Comparison of ENCODE assay signal across 11 mouse cellular contexts in the genomic region with DNA sequence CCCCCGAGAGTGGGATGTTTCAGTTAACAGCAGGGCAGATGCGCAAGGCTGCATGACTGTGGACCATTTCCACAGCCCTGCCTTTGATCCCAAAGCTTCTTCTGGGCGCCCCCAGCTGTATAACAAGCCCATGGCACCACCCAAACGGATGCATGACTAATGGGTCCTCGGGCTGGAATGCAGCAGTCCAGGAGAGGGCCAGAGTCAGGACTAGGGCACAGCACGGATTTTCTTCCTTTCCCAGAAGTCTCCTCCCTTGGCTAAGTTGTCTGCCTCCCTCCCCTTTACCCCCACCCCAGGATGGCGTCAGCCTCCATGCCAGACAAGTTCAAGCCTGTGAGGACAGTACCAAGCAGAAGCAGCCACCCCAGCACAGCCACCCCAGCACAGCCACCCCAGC. TPM values are rescaled to one million over a fixed set of nuclear protein-coding genes. Genes with fewer than 3 reads are reported as not detected.
DNase-seq lines count a peak whose midpoint lies in the region; ATAC-seq and TF ChIP-seq lines count a peak whose summit lies in the region.
"Had no signal": no experiment of that assay in that cellular context is flagged by ENCODE, and none has a peak within 500 bp of the region (broad histone marks: within the 10 kb centered on the region; RNA-seq: fewer than 3 reads in every experiment).

No protein-coding gene starts in this region.

- ATAC-seq in lung, postnatal 0 days = peak; percentile 25; the same call in 1 of the 2 replicates
- no peak for ATAC-seq in midbrain, embryonic 16.5 days
- ATAC-seq: inflammation-experienced regulatory T-cells, adult 6 months had no signal

- H3K9ac ChIP-seq in lung, postnatal 0 days (replicated peaks; ENCODE audit: low read depth) = no peak overlapping the region
- no peak overlapping the region for H3K9ac ChIP-seq in midbrain, embryonic 16.5 days (ENCODE audit: low read depth, low read length)
- H3K9ac ChIP-seq: heart, embryonic 13.5 days; liver, embryonic 14.5 days had no signal

- 67% methylated on average over 7 of the region's 7 CpGs for WGBS in lung, postnatal 0 days
- WGBS in lung, adult 2 months = 65% methylated on average over 7 of the region's 7 CpGs
- 59% methylated on average over 7 of the region's 7 CpGs for WGBS in embryonic facial prominence, embryonic 10.5 days
- WGBS in midbrain, embryonic 16.5 days = 72% methylated on average over 7 of the region's 7 CpGs

- H3K36me3 ChIP-seq in lung, postnatal 0 days (ENCODE audit: insufficient read depth, low read length) = peaks cover 21% of the 10 kb centered on the region
- peaks cover 98% of the 10 kb centered on the region for H3K36me3 ChIP-seq in embryonic facial prominence, embryonic 10.5 days (replicated peaks)
- H3K36me3 ChIP-seq in myocyte (ENCODE audit: control insufficient read depth, insufficient read depth) = peaks cover 15% of the 10 kb centered on the region
- peaks cover 28% of the 10 kb centered on the region for H3K36me3 ChIP-seq in midbrain, embryonic 16.5 days (ENCODE audit: control insufficient read depth, insufficient read depth, low read length)

- H3K4me3 ChIP-seq in lung, postnatal 0 days (ENCODE audit: low read depth, low read length) = no peak overlapping the region
- no peak overlapping the region for H3K4me3 ChIP-seq in lung, adult 2 months (replicated peaks; ENCODE audit: extremely low read depth, low read depth, low read length)
- H3K4me3 ChIP-seq in embryonic facial prominence, embryonic 10.5 days = no peak overlapping the region
- no peak overlapping the region for H3K4me3 ChIP-seq in myocyte
- H3K4me3 ChIP-seq in midbrain, embryonic 16.5 days (ENCODE audit: low read depth, low read length) = no peak overlapping the region
- H3K4me3 ChIP-seq: heart, embryonic 13.5 days had no signal

- intact Hi-C loops in gastrocnemius, postnatal 14 days (cut with DNase I; ENCODE audit: low total_unique reads) = no loop called here

- no peaks in the 10 kb centered on the region for H3K4me1 ChIP-seq in lung, postnatal 0 days (ENCODE audit: insufficient read depth, low read depth, low read length)
- H3K4me1 ChIP-seq in lung, adult 2 months (ENCODE audit: control insufficient read depth, insufficient read depth, low read length) = peaks cover 8% of the 10 kb centered on the region
- H3K4me1 ChIP-seq in embryonic facial prominence, embryonic 10.5 days = peaks cover 33% of the 10 kb centered on the region
- H3K4me1 ChIP-seq in midbrain, embryonic 16.5 days (ENCODE audit: control insufficient read depth, insufficient read depth, low read length) = no peaks in the 10 kb centered on the region

- no peak for TF ChIP-seq POLR2A in lung, adult 2 months (IDR thresholded peaks at IDR 0.05; ENCODE audit: borderline replicate concordance, extremely low read depth, low read depth, low read length)
- no peak for TF ChIP-seq POLR2A in myocyte (IDR thresholded peaks at IDR 0.05; ENCODE audit: insufficient read length, low read depth)

- no peaks in the 10 kb centered on the region for H3K79me2 ChIP-seq in myocyte (ENCODE audit: control insufficient read depth, insufficient read depth)

- TF ChIP-seq EP300 in lung, postnatal 0 days (IDR thresholded peaks at IDR 0.05) = no peak

- H3K27ac ChIP-seq in lung, postnatal 0 days (ENCODE audit: low read length) = no peak overlapping the region
- peak overlapping the region; percentile 65 for H3K27ac ChIP-seq in embryonic facial prominence, embryonic 10.5 days (replicated peaks)
- H3K27ac ChIP-seq in midbrain, embryonic 16.5 days (ENCODE audit: low read length) = no peak overlapping the region
- H3K27ac ChIP-seq: liver, embryonic 14.5 days had no signal

- H3K9me3 ChIP-seq in lung, postnatal 0 days (ENCODE audit: low read length) = no peaks in the 10 kb centered on the region
- H3K9me3 ChIP-seq in embryonic facial prominence, embryonic 10.5 days = no peaks in the 10 kb centered on the region
- no peaks in the 10 kb centered on the region for H3K9me3 ChIP-seq in midbrain, embryonic 16.5 days (replicated peaks; ENCODE audit: control insufficient read depth, low read length, poor library complexity, severe bottlenecking)
- H3K9me3 ChIP-seq: heart, embryonic 13.5 days had no signal

- H3K27me3 ChIP-seq in lung, postnatal 0 days (replicated peaks; ENCODE audit: insufficient read depth, low read length) = no peaks in the 10 kb centered on the region
- no peaks in the 10 kb centered on the region for H3K27me3 ChIP-seq in embryonic facial prominence, embryonic 10.5 days (replicated peaks; ENCODE audit: low read depth, poor library complexity, severe bottlenecking)
- H3K27me3 ChIP-seq in myocyte (ENCODE audit: control insufficient read depth, insufficient read depth, insufficient read length) = no peaks in the 10 kb centered on the region
- no peaks in the 10 kb centered on the region for H3K27me3 ChIP-seq in midbrain, embryonic 16.5 days (ENCODE audit: control insufficient read depth, insufficient read depth, low read depth, low read length)
- H3K27me3 ChIP-seq: heart, embryonic 13.5 days had no signal

- DNase-seq in lung, postnatal 0 days (ENCODE audit: low spot score) = no peak
- no peak for DNase-seq in lung, adult 2 months
- DNase-seq in MN1 (ENCODE audit: low spot score) = peak; percentile 40
- DNase-seq in embryonic facial prominence, embryonic 10.5 days (ENCODE audit: low spot score) = no peak
- no peak for DNase-seq in gastrocnemius, postnatal 14 days
- DNase-seq: gastrocnemius, postnatal 10 days had no signal

- no peak for TF ChIP-seq CTCF in lung, postnatal 0 days (IDR thresholded peaks at IDR 0.05)
- no peak for TF ChIP-seq CTCF in lung, adult 2 months (IDR thresholded peaks at IDR 0.05; ENCODE audit: insufficient read depth, low read length)

- no peak overlapping the region for H3ac ChIP-seq in myocyte (ENCODE audit: control insufficient read depth, insufficient read length)

- no peak overlapping the region for H3K4me2 ChIP-seq in lung, postnatal 0 days (replicated peaks; ENCODE audit: low read depth, low read length)
- peak overlapping the region; percentile 58 for H3K4me2 ChIP-seq in myocyte (ENCODE audit: low read depth)
- H3K4me2 ChIP-seq in midbrain, embryonic 16.5 days (ENCODE audit: low read length) = no peak overlapping the region
- H3K4me2 ChIP-seq: heart, embryonic 13.5 days had no signal

TF ChIP-seq in myocyte, 11 proteins besides CTCF, POLR2A, EP300 and RAD21:
- no peak for TF ChIP-seq SRF (IDR thresholded peaks at IDR 0.05; ENCODE audit: control insufficient read depth, insufficient read length, low read depth)
- TF ChIP-seq CEBPB (IDR thresholded peaks at IDR 0.05; ENCODE audit: insufficient read depth, poor library complexity, severe bottlenecking) = 0 out of 2 replicates have a peak, but pooled peaks have one; percentile 5

RNA-seq across cellular contexts. Expression of gene Itgb4, which starts 16.5 kb away (rescaled TPM):
- polyA plus RNA-seq in lung, postnatal 0 days (2015; fragmentation: Nextera tagmentation; extraction: Ambion mirVana) = 3.8 and 4.2 TPM in 2 replicates
- polyA plus RNA-seq in lung, adult 2 months (2012; rRNA removed) = 11.0 and 14.7 TPM in 2 replicates
- 1.1 and 1.5 TPM in 2 replicates for polyA plus RNA-seq in embryonic facial prominence, embryonic 10.5 days (2016; fragmentation: Nextera tagmentation; extraction: Ambion mirVana)
- 1.2 TPM for polyA plus RNA-seq in myocyte (2012; fragmentation: generic; extraction: Trizol)
- polyA plus RNA-seq in midbrain, embryonic 16.5 days (2015; fragmentation: Nextera tagmentation; extraction: Ambion mirVana) = 0.57 and 0.64 TPM in 2 replicates
- 1 to 10 TPM; 1.9 to 6.7 TPM for total RNA-seq in gastrocnemius, postnatal 14 days (2021)
- polyA plus RNA-seq: inflammation-experienced regulatory T-cells, adult 6 months had no signal

RNA-seq across cellular contexts. Expression of gene Recql5, which starts 24.7 kb away (rescaled TPM):
- 9.2 and 9.9 TPM in 2 replicates for polyA plus RNA-seq in lung, postnatal 0 days (2015; fragmentation: Nextera tagmentation; extraction: Ambion mirVana)
- 14.5 and 18.0 TPM in 2 replicates for polyA plus RNA-seq in lung, adult 2 months (2012; rRNA removed)
- polyA plus RNA-seq in embryonic facial prominence, embryonic 10.5 days (2016; fragmentation: Nextera tagmentation; extraction: Ambion mirVana) = 27.9 and 30.7 TPM in 2 replicates
- polyA plus RNA-seq in myocyte (2012; fragmentation: generic; extraction: Trizol) = 13.1 TPM
- 24.3 and 25.2 TPM in 2 replicates for polyA plus RNA-seq in midbrain, embryonic 16.5 days (2015; fragmentation: Nextera tagmentation; extraction: Ambion mirVana)
- total RNA-seq in gastrocnemius, postnatal 14 days (2021) = 1 to 10 TPM; 5.7 to 6.3 TPM

RNA-seq across cellular contexts. Expression of gene Sap30bp, which starts 24.9 kb away (rescaled TPM):
- polyA plus RNA-seq in lung, postnatal 0 days (2015; fragmentation: Nextera tagmentation; extraction: Ambion mirVana) = 21.2 and 22.8 TPM in 2 replicates
- polyA plus RNA-seq in lung, adult 2 months (2012; rRNA removed) = 18.8 and 23.0 TPM in 2 replicates
- 48.4 and 50.8 TPM in 2 replicates for polyA plus RNA-seq in embryonic facial prominence, embryonic 10.5 days (2016; fragmentation: Nextera tagmentation; extraction: Ambion mirVana)
- polyA plus RNA-seq in myocyte (2012; fragmentation: generic; extraction: Trizol) = 84.9 TPM
- polyA plus RNA-seq in midbrain, embryonic 16.5 days (2015; fragmentation: Nextera tagmentation; extraction: Ambion mirVana) = 49.0 and 51.5 TPM in 2 replicates
- total RNA-seq in gastrocnemius, postnatal 14 days (2021) = 10 to 100 TPM; 13.1 to 15.2 TPM

RNA-seq across cellular contexts. Expression of gene Smim6, which starts 46.2 kb away (rescaled TPM):
- polyA plus RNA-seq in lung, postnatal 0 days (2015; fragmentation: Nextera tagmentation; extraction: Ambion mirVana) = 58.1 and 61.5 TPM in 2 replicates
- polyA plus RNA-seq in lung, adult 2 months (2012; rRNA removed) = 8.5 and 9.1 TPM in 2 replicates
- polyA plus RNA-seq in embryonic facial prominence, embryonic 10.5 days (2016; fragmentation: Nextera tagmentation; extraction: Ambion mirVana) = 1.1 and 1.6 TPM in 2 replicates
- polyA plus RNA-seq in myocyte (2012; fragmentation: generic; extraction: Trizol) = 7.8 TPM
- polyA plus RNA-seq in midbrain, embryonic 16.5 days (2015; fragmentation: Nextera tagmentation; extraction: Ambion mirVana) = 0.44 and 0.87 TPM in 2 replicates
- not detected for total RNA-seq in gastrocnemius, postnatal 14 days (2021)
- total RNA-seq: gastrocnemius, postnatal 10 days had no signal

RNA-seq across cellular contexts. Expression of gene Galk1, which starts 54.5 kb away (rescaled TPM):
- polyA plus RNA-seq in lung, postnatal 0 days (2015; fragmentation: Nextera tagmentation; extraction: Ambion mirVana) = 91.0 and 95.6 TPM in 2 replicates
- polyA plus RNA-seq in lung, adult 2 months (2012; rRNA removed) = 49.5 and 57.1 TPM in 2 replicates
- 212 and 216 TPM in 2 replicates for polyA plus RNA-seq in embryonic facial prominence, embryonic 10.5 days (2016; fragmentation: Nextera tagmentation; extraction: Ambion mirVana)
- 172 TPM for polyA plus RNA-seq in myocyte (2012; fragmentation: generic; extraction: Trizol)
- 57.2 and 64.1 TPM in 2 replicates for polyA plus RNA-seq in midbrain, embryonic 16.5 days (2015; fragmentation: Nextera tagmentation; extraction: Ambion mirVana)
- total RNA-seq in gastrocnemius, postnatal 14 days (2021) = 10 to 100 TPM in 1 of 2 experiments, 1 to 10 TPM in 1; 7.2 to 11.3 TPM
